Mouse (Mus musculus) ES-E14 (cell line): ENCODE data around the gene Hydin. TPM values are rescaled to one million over a fixed set of nuclear protein-coding genes. Genes with fewer than 3 reads are reported as not detected.

Experiments
- DNase-seq: peaks from one replicate; pipeline ENCODE4 v3.0.0-alpha.2; 2013; ENCODE audit warnings: low read depth, low spot score
- H3K27ac ChIP-seq: 2 replicates; pipeline ENCODE4 v1.5.1; 2012; ENCODE audit warnings: low read depth, mild to moderate bottlenecking, low read length, moderate library complexity, mixed read lengths; ENCODE audit not compliant: poor library complexity, insufficient read depth, severe bottlenecking
- H3K36me3 ChIP-seq: 2 replicates; pipeline ENCODE4 v1.6.1; 2012; ENCODE audit warnings: mild to moderate bottlenecking, low read length, moderate library complexity, mixed read lengths; ENCODE audit not compliant: control insufficient read depth, poor library complexity, insufficient read depth, severe bottlenecking
- H3K4me1 ChIP-seq, 2 experiments: fragments of 150-350 bp in 1 of 2; sonication (generic) in 1 of 2; 2 replicates each; pipeline ENCODE4 v1.6.1; 2012; ENCODE audit warnings: low read length in 2 of 2, mild to moderate bottlenecking in 1 of 2, mixed read lengths in 1 of 2; ENCODE audit not compliant: control insufficient read depth in 2 of 2, insufficient read depth in 2 of 2, poor library complexity in 1 of 2
- H3K4me3 ChIP-seq, 2 experiments: fragments of 150-350 bp in 1 of 2; sonication (generic) in 1 of 2; 2 replicates each; pipeline ENCODE4 v1.5.1; 2012; ENCODE audit warnings: low read length in 2 of 2, low read depth in 1 of 2, mild to moderate bottlenecking in 1 of 2, mixed read lengths in 1 of 2; ENCODE audit not compliant: insufficient read depth in 1 of 2, poor library complexity in 1 of 2, severe bottlenecking in 1 of 2
- H3K9ac ChIP-seq: 2 replicates; pipeline ENCODE4 v1.6.1; 2012; ENCODE audit warnings: low read depth, mild to moderate bottlenecking, low read length, mixed read lengths; ENCODE audit not compliant: poor library complexity, insufficient read depth, severe bottlenecking
- H3K9me3 ChIP-seq: fragments of 150-350 bp; sonication (generic); 2 replicates; pipeline ENCODE4 v1.6.1; 2012; ENCODE audit warnings: low read depth, mild to moderate bottlenecking, low read length; ENCODE audit not compliant: control insufficient read depth, insufficient read depth
- CHD2 ChIP-seq: IDR thresholded peaks from 2 replicates; pipeline ENCODE4 v1.6.1; 2014; ENCODE audit warnings: mild to moderate bottlenecking, low read depth, low read length, inconsistent platforms
- HCFC1 ChIP-seq: IDR thresholded peaks from 2 replicates; pipeline ENCODE4 v1.6.1; 2012; ENCODE audit warnings: low read length, inconsistent platforms, borderline replicate concordance; ENCODE audit not compliant: insufficient read depth
- MAFK ChIP-seq: IDR thresholded peaks from 2 replicates; pipeline ENCODE4 v1.6.1; 2014; ENCODE audit warnings: mild to moderate bottlenecking, low read depth, low read length, inconsistent platforms; ENCODE audit not compliant: insufficient read depth
- ZC3H11A ChIP-seq: IDR thresholded peaks from 2 replicates; pipeline ENCODE4 v1.6.1; 2012; ENCODE audit warnings: low read depth, mild to moderate bottlenecking, inconsistent platforms, low read length, borderline replicate concordance
- ZNF384 ChIP-seq: IDR thresholded peaks from 2 replicates; pipeline ENCODE4 v1.6.1; 2012; ENCODE audit warnings: low read depth, low read length, inconsistent platforms
- in situ Hi-C, 2 experiments: fragments of 600-800 bp; cut with MboI; formaldehyde crosslinking; loops; one replicate each; pipeline ENCODE4 v1.15.1; 2025; ENCODE audit warnings: low sequenced_read_pairs in 2 of 2, inconsistent platforms in 1 of 2; ENCODE audit not compliant: unreplicated experiment in 2 of 2
- total RNA-seq: library from RNA; depleted of rRNA; stranded (reverse); fragments of 300-350 nt; gene quantifications from 2 replicates; pipeline ENCODE4 v1.2.3, GENCODE M21; 2012

Hydin gene
- total RNA-seq, 1 experiment, result 1.0 TPM

GRCm38 (mm10) chr8:110404516-110404915, 137.7 kb downstream of the Hydin start:
- H3K4me3 ChIP-seq, result no peak overlapping the region
- in situ Hi-C loops, result no loop called here
- H3K9ac ChIP-seq, result no peak overlapping the region
- H3K9me3 ChIP-seq, result no peaks in the 10 kb centered on the region
- no peak overlapping the region for H3K27ac ChIP-seq
- H3K4me1 ChIP-seq, result no peaks in the 10 kb centered on the region
- no peak for TF ChIP-seq ZNF384
- no peak for TF ChIP-seq ZC3H11A
- no peak for TF ChIP-seq HCFC1
- no peak for TF ChIP-seq CHD2
- TF ChIP-seq MAFK, result no peak
- H3K36me3 ChIP-seq, result no peaks in the 10 kb centered on the region
- DNase-seq, result no peak

GRCm38 (mm10) chr8:110415121-110415520, 148.3 kb downstream of the Hydin start:
- Histone ChIP-seq H3K4me1 (peaks cover 10% of the 10 kb centered on the region in 2 experiments), H3K4me3 (no peak overlapping the region), H3K36me3 (no peaks in the 10 kb centered on the region), H3K9ac (no peak overlapping the region), H3K27ac (no peak overlapping the region), H3K9me3 (no peaks in the 10 kb centered on the region)
- DNase-seq, result no peak
- in situ Hi-C loops, result no loop called here
- TF ChIP-seq CHD2 (no peak), HCFC1 (no peak), ZNF384 (no peak), ZC3H11A (no peak), MAFK (no peak)

GRCm38 (mm10) chr8:110416931-110417330, 150.2 kb downstream of the Hydin start:
- in situ Hi-C loops, result no loop called here
- H3K27ac ChIP-seq, result no peak overlapping the region
- no peak overlapping the region for H3K9ac ChIP-seq
- peaks cover 10% of the 10 kb centered on the region in 2 experiments for H3K4me1 ChIP-seq
- no peak overlapping the region for H3K4me3 ChIP-seq
- no peaks in the 10 kb centered on the region for H3K36me3 ChIP-seq
- H3K9me3 ChIP-seq, result no peaks in the 10 kb centered on the region
- TF ChIP-seq MAFK, result no peak
- DNase-seq, result no peak

- TF ChIP-seq MAFK (no peak), ZNF384 (no peak), ZC3H11A (no peak), HCFC1 (no peak), CHD2 (no peak)
- DNase-seq, result no peak
- Histone ChIP-seq H3K9ac (no peak overlapping the region), H3K27ac (no peak overlapping the region), H3K9me3 (no peaks in the 10 kb centered on the region), H3K4me1 (peaks cover 10% of the 10 kb centered on the region in 2 experiments), H3K36me3 (no peaks in the 10 kb centered on the region), H3K4me3 (no peak overlapping the region)
- in situ Hi-C loops, result no loop called here
Observed at GRCm38 (mm10) chr8:110417801-110418200, 151.0 kb downstream of the Hydin start.

GRCm38 (mm10) chr8:110419711-110420110, 152.9 kb downstream of the Hydin start:
- H3K9ac ChIP-seq, result no peak overlapping the region
- peaks cover 5% of the 10 kb centered on the region in 2 experiments; a peak in 2 of 4 replicates for H3K4me1 ChIP-seq
- TF ChIP-seq ZC3H11A (no peak), ZNF384 (no peak), MAFK (no peak), HCFC1 (no peak), CHD2 (no peak)
- no peaks in the 10 kb centered on the region for H3K36me3 ChIP-seq
- no peak for DNase-seq
- H3K27ac ChIP-seq, result no peak overlapping the region
- no peak overlapping the region for H3K4me3 ChIP-seq
- no peaks in the 10 kb centered on the region for H3K9me3 ChIP-seq
- in situ Hi-C loops, result no loop called here
